Mouse (Mus musculus): ENCODE data around the gene Per2.

The Per2 gene

DNA sequence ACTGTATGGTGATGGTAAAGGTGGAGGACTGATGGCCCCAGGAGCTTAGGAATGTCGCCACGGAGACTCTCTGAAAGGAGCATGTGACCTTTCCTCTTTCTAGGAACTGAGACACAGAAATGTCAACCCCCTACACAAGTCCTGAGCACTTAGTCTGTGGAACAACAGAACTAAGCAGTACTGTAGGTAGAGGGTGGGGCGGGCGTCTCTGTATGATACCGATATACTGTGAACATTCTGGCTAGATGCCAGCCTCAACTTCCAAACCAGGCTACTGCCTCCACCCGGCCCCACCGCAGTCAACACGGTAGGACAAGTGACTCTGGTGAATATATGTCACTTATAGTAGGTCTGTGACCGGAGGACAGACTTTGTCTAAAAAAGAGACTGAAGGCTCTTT is 5.2 kb downstream of the Per2 start:
- Histone ChIP-seq H3K27me3 (ENCODE audit: control insufficient read depth, insufficient read depth, low read length, poor library complexity, severe bottlenecking) (no peaks in the 10 kb centered on the region), H3K36me3 (ENCODE audit: control insufficient read depth, insufficient read depth, low read length, poor library complexity, severe bottlenecking) (no peaks in the 10 kb centered on the region)
- DNase-seq (ENCODE audit: low read depth, low spot score), result no peak

DNA sequence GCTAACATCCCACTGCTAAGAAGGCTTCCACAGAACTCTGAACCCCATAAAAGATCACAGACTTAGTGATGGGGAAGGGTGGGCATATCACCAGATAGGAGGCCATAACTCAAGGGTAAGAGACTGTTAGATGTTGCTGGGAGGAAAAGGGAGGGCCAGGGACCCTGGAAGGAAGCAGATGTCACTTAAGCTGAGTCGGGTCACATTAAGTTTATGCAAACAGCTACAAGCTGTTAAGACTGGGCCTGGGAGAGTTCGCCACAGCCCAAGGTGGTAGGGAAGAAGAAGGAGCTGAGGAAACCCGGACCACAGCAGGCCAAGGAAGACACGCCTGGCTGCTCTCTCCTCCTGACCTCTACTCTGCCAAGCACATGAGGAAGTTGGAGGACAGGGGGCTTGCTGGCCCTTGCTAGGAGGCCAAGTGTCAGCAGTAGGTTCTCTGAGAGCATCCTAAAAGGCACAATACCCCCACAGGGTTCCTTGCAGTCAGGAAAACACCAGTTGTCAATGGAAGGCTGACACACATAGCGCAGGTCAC is 7.5 kb downstream of the Per2 start:
- no peak for DNase-seq (ENCODE audit: low read depth, low spot score)
- Histone ChIP-seq H3K27me3 (ENCODE audit: control insufficient read depth, insufficient read depth, low read length, poor library complexity, severe bottlenecking) (no peaks in the 10 kb centered on the region), H3K36me3 (ENCODE audit: control insufficient read depth, insufficient read depth, low read length, poor library complexity, severe bottlenecking) (peaks cover 2% of the 10 kb centered on the region; the same call in 1 of the 2 replicates)

DNA sequence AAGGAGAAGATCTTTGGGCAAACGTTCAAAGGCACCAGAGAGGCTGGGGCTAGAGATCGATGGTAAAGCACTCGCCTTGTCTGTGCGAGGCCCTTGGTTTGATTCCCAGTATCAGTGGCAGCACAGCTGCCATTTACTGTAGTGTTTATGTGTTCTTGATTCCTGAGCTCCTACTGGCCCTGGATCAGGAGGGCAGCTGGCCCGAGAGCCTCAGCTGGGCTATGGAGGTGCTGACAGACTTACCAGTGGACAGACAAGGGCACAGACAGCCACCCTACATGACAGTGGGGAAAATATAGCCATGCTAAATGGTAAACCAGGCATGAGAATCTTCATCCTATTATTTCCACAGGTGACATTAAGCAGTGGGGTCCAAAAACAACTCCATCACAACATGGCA is 8.3 kb downstream of the Per2 start:
- no peaks in the 10 kb centered on the region for H3K27me3 ChIP-seq (ENCODE audit: control insufficient read depth, insufficient read depth, low read length, poor library complexity, severe bottlenecking)
- DNase-seq (ENCODE audit: low read depth, low spot score), result no peak
- H3K36me3 ChIP-seq (ENCODE audit: control insufficient read depth, insufficient read depth, low read length, poor library complexity, severe bottlenecking), result peaks cover 2% of the 10 kb centered on the region; the same call in 1 of the 2 replicates

DNA sequence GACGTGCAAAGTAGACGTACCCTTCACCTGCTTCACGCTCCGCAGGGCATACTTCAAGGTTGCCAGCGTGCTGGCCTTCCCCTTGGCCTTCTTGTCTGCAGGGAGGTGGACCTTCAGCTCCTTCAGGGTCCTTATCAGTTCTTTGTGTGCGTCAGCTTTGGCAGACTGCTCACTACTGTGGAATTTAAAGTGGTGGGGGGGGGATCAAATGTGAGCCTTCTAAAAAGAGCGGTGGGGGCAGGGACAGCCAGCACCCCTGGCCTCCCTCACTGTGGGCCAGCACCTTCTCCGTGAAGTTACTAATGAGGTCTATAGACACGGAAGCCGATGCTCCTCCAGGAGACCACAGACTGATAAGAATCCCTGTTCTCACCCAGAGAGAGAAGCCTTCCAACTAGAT is 10.4 kb downstream of the Per2 start:
- Histone ChIP-seq H3K36me3 (ENCODE audit: control insufficient read depth, insufficient read depth, low read length, poor library complexity, severe bottlenecking) (peaks cover 2% of the 10 kb centered on the region; the same call in 1 of the 2 replicates), H3K27me3 (ENCODE audit: control insufficient read depth, insufficient read depth, low read length, poor library complexity, severe bottlenecking) (no peaks in the 10 kb centered on the region)
- DNase-seq (ENCODE audit: low read depth, low spot score), result no peak

DNA sequence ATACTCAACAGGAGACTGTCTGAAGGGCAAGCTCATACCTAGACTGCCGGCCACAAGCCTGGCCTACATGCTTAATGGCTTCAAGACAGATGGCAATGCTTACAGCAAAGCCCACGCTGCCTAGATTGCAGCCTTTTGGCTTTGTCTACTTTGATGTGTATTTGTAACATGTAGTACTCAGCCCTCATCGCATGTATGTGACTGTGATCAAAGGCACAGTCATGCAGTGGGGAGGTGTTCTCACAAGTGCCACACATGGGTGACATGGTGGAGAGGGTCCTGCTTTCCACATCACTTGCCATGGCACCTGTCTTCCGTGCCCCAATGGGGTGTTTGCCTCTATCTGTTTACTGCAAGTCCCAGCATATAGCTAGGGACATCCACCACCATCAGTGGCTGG is 12.6 kb downstream of the Per2 start:
- Histone ChIP-seq H3K27me3 (ENCODE audit: control insufficient read depth, insufficient read depth, low read length, poor library complexity, severe bottlenecking) (no peaks in the 10 kb centered on the region), H3K36me3 (ENCODE audit: control insufficient read depth, insufficient read depth, low read length, poor library complexity, severe bottlenecking) (peaks cover 2% of the 10 kb centered on the region; the same call in 1 of the 2 replicates)
- DNase-seq (ENCODE audit: low read depth, low spot score), result no peak

DNA sequence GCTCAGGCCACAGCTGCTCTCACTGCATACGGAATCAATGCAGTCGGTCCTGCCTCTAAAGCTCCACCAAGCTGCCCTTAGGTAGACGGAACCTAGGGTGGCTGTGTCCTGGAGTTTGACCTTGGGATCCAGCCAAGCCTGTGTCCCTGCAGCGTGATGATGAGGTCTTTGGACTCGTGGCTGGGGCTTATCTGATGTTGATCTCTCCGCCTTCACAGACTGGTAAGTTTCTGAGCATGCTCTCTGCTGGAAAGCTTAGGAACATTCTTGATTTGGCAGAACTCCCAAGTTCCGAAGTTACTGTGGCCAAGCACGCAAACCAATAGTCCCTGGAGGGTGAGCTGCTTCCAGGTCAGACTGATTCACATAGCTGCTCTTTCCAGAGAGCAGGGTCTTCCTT is 13.1 kb downstream of the Per2 start:
- no peaks in the 10 kb centered on the region for H3K27me3 ChIP-seq (ENCODE audit: control insufficient read depth, insufficient read depth, low read length, poor library complexity, severe bottlenecking)
- DNase-seq (ENCODE audit: low read depth, low spot score), result no peak

DNA sequence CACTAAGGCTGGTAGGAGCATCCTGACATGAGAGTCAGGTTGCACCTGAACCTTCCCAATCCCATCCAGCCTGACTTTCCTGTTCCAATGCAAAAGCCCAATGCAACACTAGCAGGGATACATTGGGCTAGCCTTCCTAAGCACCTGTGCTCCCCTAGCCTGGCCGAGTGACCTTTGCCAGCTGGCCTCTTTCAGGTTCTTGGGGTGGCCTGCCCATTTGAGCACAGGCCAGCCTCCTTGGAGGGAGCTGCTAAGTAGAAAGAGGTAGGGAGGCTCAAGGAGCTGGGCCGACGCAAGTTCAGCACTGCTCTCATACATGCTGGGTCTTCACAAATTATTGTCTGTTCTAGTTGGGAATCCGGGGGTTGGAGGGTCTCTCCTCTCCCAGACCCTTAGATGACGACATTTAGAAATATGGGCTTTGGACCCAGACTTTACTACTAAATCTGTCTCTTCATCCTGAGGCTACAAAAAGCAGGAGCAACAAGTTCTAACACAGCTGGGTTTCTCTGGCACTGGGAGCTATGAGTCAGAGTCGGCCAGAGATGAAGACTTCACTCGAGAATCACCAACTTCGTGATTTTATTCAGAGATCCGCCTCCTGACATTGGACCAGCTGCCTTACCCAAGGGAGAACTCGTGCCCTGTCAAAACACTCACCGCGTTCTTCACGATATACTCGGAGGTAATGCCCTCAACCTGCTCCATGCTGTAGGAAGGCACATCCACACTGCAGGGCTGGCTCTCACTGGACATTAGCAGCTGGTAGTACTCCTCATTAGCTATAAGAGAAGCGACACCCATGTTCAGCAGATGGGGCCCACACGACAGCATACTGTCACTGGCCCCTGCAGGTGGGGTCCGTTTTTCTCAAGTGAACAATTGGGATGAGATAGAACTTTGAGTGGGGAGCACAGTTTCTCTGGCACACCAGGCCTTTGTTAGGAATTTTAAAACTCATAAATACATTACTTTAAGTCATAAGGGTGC is 14.0 kb downstream of the Per2 start:
- no peaks in the 10 kb centered on the region for H3K27me3 ChIP-seq (ENCODE audit: control insufficient read depth, insufficient read depth, low read length, poor library complexity, severe bottlenecking)
- H3K36me3 ChIP-seq (ENCODE audit: control insufficient read depth, insufficient read depth, low read length, poor library complexity, severe bottlenecking), result peaks cover 2% of the 10 kb centered on the region; the same call in 1 of the 2 replicates
- no peak for DNase-seq (ENCODE audit: low read depth, low spot score)

More for the DNA sequence above, 13.1 kb downstream of the Per2 start:
- H3K36me3 ChIP-seq (ENCODE audit: control insufficient read depth, insufficient read depth, low read length, poor library complexity, severe bottlenecking), result peaks cover 2% of the 10 kb centered on the region; the same call in 1 of the 2 replicates

DNA sequence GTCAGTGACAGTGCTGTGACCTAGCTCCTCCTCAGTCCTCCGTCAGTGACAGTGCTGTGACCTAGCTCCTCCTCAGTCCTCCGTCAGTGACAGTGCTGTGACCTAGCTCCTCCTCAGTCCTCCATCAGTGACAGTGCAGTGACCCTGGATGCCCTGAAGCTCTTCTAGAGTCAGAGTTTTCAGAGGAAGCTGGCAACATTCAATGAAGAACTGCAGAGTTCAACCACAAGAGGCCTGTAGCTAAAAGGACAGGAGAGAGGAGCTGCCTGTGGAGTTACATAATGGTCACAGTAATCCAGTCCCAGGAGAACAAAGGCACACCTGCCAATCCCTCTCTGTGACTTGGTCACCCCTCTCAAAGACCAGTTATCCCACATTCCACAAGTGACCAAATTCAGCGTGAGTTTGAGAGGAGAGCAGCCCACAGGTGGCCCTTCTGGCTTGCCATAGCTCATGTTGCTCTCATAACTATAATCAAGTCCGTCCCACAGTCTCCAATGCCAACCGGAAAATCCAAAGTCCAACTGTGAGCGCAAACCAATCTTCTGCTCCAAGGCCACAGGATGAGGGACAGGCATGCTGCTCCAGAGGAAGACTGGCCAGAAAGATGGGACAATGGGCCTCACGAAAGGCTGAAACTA is 16.7 kb downstream of the Per2 start:
- no peaks in the 10 kb centered on the region; the same call in 1 of the 2 replicates for H3K36me3 ChIP-seq (ENCODE audit: control insufficient read depth, insufficient read depth, low read length, poor library complexity, severe bottlenecking)
- no peak for DNase-seq (ENCODE audit: low read depth, low spot score)
- no peaks in the 10 kb centered on the region for H3K27me3 ChIP-seq (ENCODE audit: control insufficient read depth, insufficient read depth, low read length, poor library complexity, severe bottlenecking)

DNA sequence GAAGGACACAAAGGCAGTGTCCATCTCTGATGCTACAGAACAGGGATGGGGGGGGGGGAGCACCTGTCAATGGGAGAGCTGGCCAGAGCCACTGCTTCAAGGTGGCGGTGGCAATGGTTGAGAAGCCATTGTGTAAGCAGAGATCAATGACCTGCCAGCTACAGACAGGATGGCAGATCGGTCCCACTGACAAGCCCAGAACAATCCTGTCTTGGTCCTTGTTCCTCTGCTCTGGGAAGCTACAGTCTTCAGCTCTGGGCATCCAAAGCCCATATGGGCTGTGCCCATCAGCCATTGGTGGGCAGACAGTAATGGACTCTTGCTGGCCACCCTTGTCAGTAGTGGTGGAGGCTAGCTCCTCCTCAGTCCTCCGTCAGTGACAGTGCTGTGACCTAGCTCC is 17.3 kb downstream of the Per2 start:
- Histone ChIP-seq H3K36me3 (ENCODE audit: control insufficient read depth, insufficient read depth, low read length, poor library complexity, severe bottlenecking) (no peaks in the 10 kb centered on the region; the same call in 1 of the 2 replicates), H3K27me3 (ENCODE audit: control insufficient read depth, insufficient read depth, low read length, poor library complexity, severe bottlenecking) (no peaks in the 10 kb centered on the region)
- no peak for DNase-seq (ENCODE audit: low read depth, low spot score)

DNA sequence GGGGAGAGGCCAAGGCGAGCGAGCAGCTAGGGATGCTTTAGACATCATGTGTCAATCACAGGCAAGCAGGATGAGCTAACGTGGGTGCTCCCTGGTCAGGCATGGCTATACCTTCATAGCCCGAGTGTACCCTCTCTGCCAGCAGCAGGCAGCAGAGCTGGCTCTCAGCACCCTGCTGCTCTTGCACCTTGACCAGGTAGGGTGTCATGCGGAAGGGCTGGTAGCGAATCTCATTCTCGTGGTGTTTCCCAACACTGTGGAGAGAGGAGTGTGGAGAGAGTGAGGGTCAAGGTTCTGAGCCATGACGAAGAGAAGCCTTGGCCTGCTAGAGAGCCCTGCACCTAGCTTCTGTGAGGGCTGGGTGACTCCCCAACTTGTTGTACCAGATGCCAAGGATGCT is 19.3 kb downstream of the Per2 start:
- Histone ChIP-seq H3K36me3 (ENCODE audit: control insufficient read depth, insufficient read depth, low read length, poor library complexity, severe bottlenecking) (no peaks in the 10 kb centered on the region), H3K27me3 (ENCODE audit: control insufficient read depth, insufficient read depth, low read length, poor library complexity, severe bottlenecking) (no peaks in the 10 kb centered on the region)
- DNase-seq (ENCODE audit: low read depth, low spot score), result no peak

DNA sequence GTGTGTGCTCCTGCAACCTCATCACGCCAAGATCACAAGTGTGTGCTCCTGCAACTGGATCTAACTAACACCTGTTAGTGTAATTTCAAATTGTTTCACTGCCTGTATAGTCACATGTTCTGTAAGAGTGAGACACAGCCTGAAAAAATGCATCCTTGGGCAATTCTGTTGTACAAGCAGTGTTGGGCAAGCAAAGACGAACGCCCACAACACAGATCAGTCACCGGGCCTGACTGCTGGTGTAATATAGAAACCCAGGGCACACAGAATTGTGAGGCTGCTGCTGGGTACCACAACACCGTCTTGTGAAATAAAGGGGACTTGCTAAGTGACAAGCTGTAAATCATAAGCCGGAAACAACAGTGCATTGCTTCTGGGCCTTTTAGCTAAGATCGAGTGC is 21.6 kb downstream of the Per2 start:
- H3K36me3 ChIP-seq (ENCODE audit: control insufficient read depth, insufficient read depth, low read length, poor library complexity, severe bottlenecking), result no peaks in the 10 kb centered on the region
- H3K27me3 ChIP-seq (ENCODE audit: control insufficient read depth, insufficient read depth, low read length, poor library complexity, severe bottlenecking), result no peaks in the 10 kb centered on the region
- no peak for DNase-seq (ENCODE audit: low read depth, low spot score)

DNA sequence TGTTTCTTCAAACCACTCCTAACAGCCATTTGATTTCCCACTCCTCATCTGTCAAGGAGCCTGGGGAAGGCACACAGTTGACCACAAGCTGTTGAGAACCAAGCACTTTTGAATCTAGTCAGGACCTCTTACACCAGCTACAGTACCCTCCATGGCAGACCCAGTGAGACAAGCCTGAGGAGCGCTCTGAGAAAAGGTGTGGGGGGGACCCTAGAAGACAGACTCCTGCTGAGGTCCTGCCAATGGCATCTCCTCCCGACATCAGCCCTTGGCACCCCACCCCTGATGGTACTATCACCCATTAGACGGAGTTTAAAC is 22.1 kb downstream of the Per2 start:
- Histone ChIP-seq H3K27me3 (ENCODE audit: control insufficient read depth, insufficient read depth, low read length, poor library complexity, severe bottlenecking) (no peaks in the 10 kb centered on the region), H3K36me3 (ENCODE audit: control insufficient read depth, insufficient read depth, low read length, poor library complexity, severe bottlenecking) (no peaks in the 10 kb centered on the region)
- DNase-seq (ENCODE audit: low read depth, low spot score), result no peak

DNA sequence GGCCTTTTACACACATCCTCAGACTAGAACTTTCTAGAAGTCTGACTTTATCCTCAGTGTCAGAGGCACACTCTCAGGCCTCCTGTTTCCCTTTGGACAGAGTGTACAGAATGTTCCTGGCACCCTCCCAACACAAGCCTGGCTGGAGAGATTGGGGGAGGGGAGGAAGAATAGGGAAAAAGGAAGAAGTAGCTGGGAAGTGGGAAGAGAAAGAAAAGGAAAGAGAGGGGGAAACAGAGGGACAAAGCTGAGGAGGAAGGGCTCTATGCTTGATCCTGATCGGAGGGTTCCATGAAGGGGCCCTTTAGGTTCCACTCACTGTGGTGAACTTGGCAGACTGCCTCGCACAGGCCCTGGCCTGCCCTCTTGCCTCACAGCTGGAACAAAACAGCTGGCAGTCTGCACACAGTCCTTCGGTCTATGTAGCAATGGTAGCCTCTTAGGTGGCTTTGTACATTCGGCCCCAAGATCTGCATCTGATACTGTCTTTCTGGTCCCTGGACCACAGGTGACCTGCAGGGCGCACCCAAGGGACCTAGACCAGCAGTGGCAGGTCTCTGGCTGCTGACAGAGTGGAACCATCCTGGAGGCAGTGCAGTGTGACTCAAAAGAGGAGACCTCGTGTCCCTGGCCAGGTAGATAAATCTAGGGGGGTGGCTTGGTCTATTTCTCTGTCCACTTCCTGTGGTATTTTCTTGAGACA is 22.6 kb downstream of the Per2 start:
- Histone ChIP-seq H3K36me3 (ENCODE audit: control insufficient read depth, insufficient read depth, low read length, poor library complexity, severe bottlenecking) (no peaks in the 10 kb centered on the region), H3K27me3 (ENCODE audit: control insufficient read depth, insufficient read depth, low read length, poor library complexity, severe bottlenecking) (no peaks in the 10 kb centered on the region)
- no peak for DNase-seq (ENCODE audit: low read depth, low spot score)

DNA sequence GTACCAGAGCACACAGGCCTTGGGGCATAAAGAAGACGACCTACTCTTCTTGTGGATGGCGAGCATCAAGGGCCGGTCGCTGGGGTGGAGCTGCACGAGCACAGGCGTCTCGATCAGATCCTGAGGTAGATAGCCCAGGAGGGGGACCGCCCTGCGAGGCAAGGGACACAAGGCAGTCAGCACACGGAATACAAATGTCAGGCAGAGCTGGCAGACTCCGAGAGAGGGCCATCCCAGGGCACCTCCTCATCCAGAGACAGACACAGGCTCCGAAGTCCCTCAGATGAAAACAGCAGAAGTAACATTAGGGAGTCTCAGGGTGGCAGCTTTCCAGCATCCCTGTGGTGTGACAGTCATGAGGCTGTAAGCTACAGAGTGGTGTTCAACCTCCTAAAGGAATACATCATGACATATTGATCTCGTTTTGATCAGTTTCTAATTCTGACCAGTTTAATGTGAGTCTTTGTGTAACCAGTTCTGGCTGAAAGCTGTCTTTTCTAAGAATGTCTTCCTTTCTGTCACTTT is 23.5 kb downstream of the Per2 start:
- DNase-seq (ENCODE audit: low read depth, low spot score), result no peak
- H3K27me3 ChIP-seq (ENCODE audit: control insufficient read depth, insufficient read depth, low read length, poor library complexity, severe bottlenecking), result no peaks in the 10 kb centered on the region
- no peaks in the 10 kb centered on the region for H3K36me3 ChIP-seq (ENCODE audit: control insufficient read depth, insufficient read depth, low read length, poor library complexity, severe bottlenecking)

Data from splenic B cell, adult 2 months (primary cell).